Mouse (Mus musculus) intestine, embryonic 15.5 days (tissue): ENCODE results near the gene Plppr2. TPM values are rescaled to one million over a fixed set of nuclear protein-coding genes. Genes with fewer than 3 reads are reported as not detected.
A peak's percentile ranks its signal among the peaks of the same experiment; 100 is the strongest.

ENCODE experiments used
- ATAC-seq: fragments of 200-750 bp; cut with Nextera tagmentation; 2 replicates; pipeline ENCODE4 v1.8.0; 2017; ENCODE audit warnings: moderate TSS enrichment, moderate library complexity
- H3K27ac ChIP-seq: fragments of 300-500 bp; sonication (generic); 2 replicates; pipeline ENCODE4 v1.5.1; 2015; ENCODE audit warnings: mild to moderate bottlenecking, inconsistent platforms
- H3K27me3 ChIP-seq: fragments of 300-500 bp; sonication (generic); replicated peaks from 2 replicates; pipeline ENCODE4 v1.6.1; 2015; ENCODE audit warnings: inconsistent platforms
- H3K36me3 ChIP-seq: fragments of 300-500 bp; sonication (generic); 2 replicates; pipeline ENCODE4 v1.6.1; 2015; ENCODE audit warnings: inconsistent platforms
- H3K4me1 ChIP-seq: fragments of 300-500 bp; sonication (generic); replicated peaks from 2 replicates; pipeline ENCODE4 v1.6.1; 2015; ENCODE audit warnings: inconsistent platforms
- H3K4me2 ChIP-seq: fragments of 300-500 bp; sonication (generic); replicated peaks from 2 replicates; pipeline ENCODE4 v1.6.1; 2015; ENCODE audit warnings: mild to moderate bottlenecking, inconsistent platforms
- H3K4me3 ChIP-seq: fragments of 300-500 bp; sonication (generic); replicated peaks from 2 replicates; pipeline ENCODE4 v1.5.1; 2015; ENCODE audit warnings: inconsistent platforms
- H3K9ac ChIP-seq: fragments of 300-500 bp; sonication (generic); 2 replicates; pipeline ENCODE4 v1.6.1; 2015; ENCODE audit warnings: inconsistent platforms
- H3K9me3 ChIP-seq: fragments of 300-500 bp; sonication (generic); 2 replicates; pipeline ENCODE4 v1.6.1; 2016; ENCODE audit warnings: inconsistent platforms
- WGBS: fragments of 180-500 bp; shearing (Covaris S2); methylation state at CpG from one replicate; pipeline ENCODE4 v1.1.7; 2015; 5-methylcytosine and 5-hydroxymethylcytosine counted together
- polyA plus RNA-seq: library from polyadenylated mRNA; unstranded; fragments of >200 nt; fragmentation: Nextera tagmentation; extraction: Ambion mirVana; gene quantifications from 2 replicates; pipeline ENCODE4 v1.2.1, GENCODE M21; 2015

Gene Plppr2
- polyA plus RNA-seq, 1 experiment from 2014 or later = 7.0 TPM

DNA sequence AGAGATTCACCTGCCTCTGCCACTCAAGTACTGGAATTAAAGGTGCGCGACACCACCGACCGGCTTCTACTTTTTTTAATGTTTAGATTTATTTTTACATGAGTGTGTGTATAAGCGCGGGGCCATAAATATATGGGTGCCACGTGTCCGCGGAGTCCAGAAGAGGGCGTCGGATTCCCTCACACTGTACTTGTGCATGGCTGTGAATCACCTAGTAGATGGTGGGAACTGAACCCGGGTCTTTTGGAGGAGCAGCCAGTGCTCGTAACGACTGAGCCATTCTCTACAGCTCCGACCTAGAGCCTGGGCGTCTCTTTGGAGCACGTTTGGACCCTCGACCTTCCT, 18.4 kb downstream of the Plppr2 start:
- Histone ChIP-seq H3K4me3 (peak overlapping the region; percentile 83), H3K9ac (peak overlapping the region; percentile 93), H3K27me3 (peaks cover 9% of the 10 kb centered on the region), H3K4me2 (peak overlapping the region; percentile 69), H3K36me3 (no peaks in the 10 kb centered on the region), H3K4me1 (peaks cover 3% of the 10 kb centered on the region; the same call in 1 of the 2 replicates), H3K9me3 (no peaks in the 10 kb centered on the region), H3K27ac (peak overlapping the region; percentile 75)
- ATAC-seq = peak; percentile 72
- 1% methylated on average over 18 of the region's 18 CpGs for WGBS

GRCm38 (mm10) chr9:21955570-21956281, 18.9 kb downstream of the Plppr2 start, which contains the start of gene Swsap1:
TSS of gene Swsap1 (plus strand) at chr9:21955755.
- peak within 1 kb of the TSS; percentile 95 for H3K27ac ChIP-seq
- peaks cover 14% of the 10 kb centered on the region for H3K27me3 ChIP-seq
- peak within 1 kb of the TSS; percentile 93 for H3K9ac ChIP-seq
- peaks cover 8% of the 10 kb centered on the region for H3K4me1 ChIP-seq
- peak within 1 kb of the TSS; percentile 83 for H3K4me3 ChIP-seq
- ATAC-seq = peak; percentile 99
- H3K36me3 ChIP-seq = no peaks in the 10 kb centered on the region
- H3K4me2 ChIP-seq = peak within 1 kb of the TSS; percentile 69
- WGBS = under 1% methylated on average over 54 of the region's 54 CpGs
- no peaks in the 10 kb centered on the region for H3K9me3 ChIP-seq

- H3K4me1 ChIP-seq = peaks cover 27% of the 10 kb centered on the region
- H3K9me3 ChIP-seq = no peaks in the 10 kb centered on the region
- no peak overlapping the region for H3K27ac ChIP-seq
- H3K4me2 ChIP-seq = no peak overlapping the region
- no peak overlapping the region for H3K9ac ChIP-seq
- peaks cover 36% of the 10 kb centered on the region for H3K27me3 ChIP-seq
- H3K36me3 ChIP-seq = no peaks in the 10 kb centered on the region
- no peak for ATAC-seq
- WGBS = 76% methylated on average over 5 of the region's 5 CpGs
- no peak overlapping the region for H3K4me3 ChIP-seq
Measured at GRCm38 (mm10) chr9:21958372-21958771, 21.5 kb downstream of the Plppr2 start.

DNA sequence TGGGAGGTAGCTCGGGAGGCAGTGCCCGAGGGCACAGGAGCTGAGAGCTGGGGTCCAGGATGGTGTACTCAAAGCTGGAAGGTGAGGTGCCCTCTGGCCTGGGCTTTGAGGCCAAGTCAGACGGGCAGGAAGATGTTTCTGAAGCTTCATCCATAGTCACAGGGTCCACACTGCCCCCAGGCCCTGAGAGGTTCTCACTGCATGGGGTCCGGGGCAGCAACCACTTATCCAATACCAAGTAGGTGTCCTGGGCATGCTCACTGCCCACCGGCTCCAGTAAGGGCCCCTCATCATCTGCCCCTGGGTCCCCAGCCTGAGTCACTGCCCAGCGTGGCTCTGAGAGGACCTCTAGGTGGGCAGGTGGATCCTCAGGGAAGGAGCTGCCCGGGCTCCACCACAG, 22.4 kb downstream of the Plppr2 start:
- Histone ChIP-seq H3K4me3 (no peak overlapping the region), H3K9me3 (no peaks in the 10 kb centered on the region), H3K4me2 (no peak overlapping the region), H3K27ac (no peak overlapping the region), H3K36me3 (no peaks in the 10 kb centered on the region), H3K9ac (no peak overlapping the region), H3K27me3 (peaks cover 41% of the 10 kb centered on the region), H3K4me1 (peaks cover 29% of the 10 kb centered on the region)
- 87% methylated on average over 7 of the region's 7 CpGs for WGBS
- ATAC-seq = no peak

GRCm38 (mm10) chr9:21960135-21960534, 23.3 kb downstream of the Plppr2 start:
- ATAC-seq = no peak
- H3K27ac ChIP-seq = no peak overlapping the region
- H3K4me1 ChIP-seq = peaks cover 29% of the 10 kb centered on the region
- no peaks in the 10 kb centered on the region for H3K9me3 ChIP-seq
- WGBS = 48% methylated on average over 9 of the region's 9 CpGs
- H3K4me3 ChIP-seq = no peak overlapping the region
- H3K9ac ChIP-seq = no peak overlapping the region
- H3K36me3 ChIP-seq = no peaks in the 10 kb centered on the region
- peaks cover 41% of the 10 kb centered on the region for H3K27me3 ChIP-seq
- H3K4me2 ChIP-seq = no peak overlapping the region

DNA sequence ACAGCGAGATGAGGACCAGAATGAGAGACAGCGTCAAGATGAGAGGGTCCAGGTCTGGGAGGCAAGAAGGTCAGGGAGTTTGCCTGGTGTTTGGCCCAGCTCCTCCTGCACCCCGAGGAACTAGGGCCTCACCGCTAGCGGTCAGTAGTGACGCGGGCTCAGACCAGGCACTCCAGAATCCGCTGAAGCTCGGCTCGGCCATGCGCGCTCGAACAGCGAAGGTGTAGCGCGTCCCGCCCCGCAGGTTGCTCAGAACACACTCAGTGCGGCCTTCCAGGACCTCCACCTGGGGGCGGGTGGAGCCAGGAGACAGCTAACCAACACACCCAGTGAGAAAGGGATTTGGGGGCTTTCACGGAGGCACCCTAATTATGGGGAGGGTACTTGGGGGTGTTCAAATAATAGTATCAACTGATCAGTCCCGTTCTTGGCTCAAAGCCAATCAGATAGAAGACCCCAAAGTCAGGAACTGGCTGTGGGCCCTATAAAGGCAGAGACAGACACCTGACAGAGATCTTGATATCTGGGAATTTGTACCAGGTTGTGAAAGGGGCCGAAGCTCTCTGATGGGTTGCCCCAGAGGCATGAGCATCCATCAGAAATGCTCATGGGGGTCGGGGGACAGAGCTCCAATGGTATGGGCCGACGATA, 23.9 kb downstream of the Plppr2 start:
- WGBS = 10% methylated on average over 26 of the region's 26 CpGs
- H3K4me2 ChIP-seq = peak overlapping the region; percentile 95; the same call in 1 of the 2 replicates
- no peaks in the 10 kb centered on the region for H3K36me3 ChIP-seq
- H3K4me1 ChIP-seq = peaks cover 29% of the 10 kb centered on the region
- H3K9me3 ChIP-seq = no peaks in the 10 kb centered on the region
- ATAC-seq = no peak
- no peak overlapping the region for H3K27ac ChIP-seq
- H3K4me3 ChIP-seq = 0 out of 2 replicates have a peak overlapping the region, but pooled peaks have one; percentile 0
- H3K27me3 ChIP-seq = peaks cover 41% of the 10 kb centered on the region
- H3K9ac ChIP-seq = no peak overlapping the region

GRCm38 (mm10) chr9:21961366-21961980, 24.6 kb downstream of the Plppr2 start:
- H3K4me2 ChIP-seq = peak overlapping the region; percentile 95
- H3K27ac ChIP-seq = no peak overlapping the region
- peaks cover 27% of the 10 kb centered on the region for H3K4me1 ChIP-seq
- no peak overlapping the region for H3K9ac ChIP-seq
- H3K36me3 ChIP-seq = no peaks in the 10 kb centered on the region
- peak overlapping the region; percentile 40 for H3K4me3 ChIP-seq
- 3% methylated on average over 35 of the region's 35 CpGs for WGBS
- ATAC-seq = no peak
- no peaks in the 10 kb centered on the region for H3K9me3 ChIP-seq
- peaks cover 41% of the 10 kb centered on the region for H3K27me3 ChIP-seq

GRCm38 (mm10) chr9:21962010-21962409, 25.2 kb downstream of the Plppr2 start:
- Histone ChIP-seq H3K4me3 (peak overlapping the region; percentile 40), H3K27me3 (peaks cover 41% of the 10 kb centered on the region), H3K9me3 (no peaks in the 10 kb centered on the region), H3K9ac (peak overlapping the region; percentile 35), H3K4me1 (peaks cover 26% of the 10 kb centered on the region), H3K27ac (no peak overlapping the region), H3K36me3 (no peaks in the 10 kb centered on the region), H3K4me2 (peak overlapping the region; percentile 95)
- peak; percentile 48 for ATAC-seq
- 1% methylated on average over 15 of the region's 15 CpGs for WGBS

DNA sequence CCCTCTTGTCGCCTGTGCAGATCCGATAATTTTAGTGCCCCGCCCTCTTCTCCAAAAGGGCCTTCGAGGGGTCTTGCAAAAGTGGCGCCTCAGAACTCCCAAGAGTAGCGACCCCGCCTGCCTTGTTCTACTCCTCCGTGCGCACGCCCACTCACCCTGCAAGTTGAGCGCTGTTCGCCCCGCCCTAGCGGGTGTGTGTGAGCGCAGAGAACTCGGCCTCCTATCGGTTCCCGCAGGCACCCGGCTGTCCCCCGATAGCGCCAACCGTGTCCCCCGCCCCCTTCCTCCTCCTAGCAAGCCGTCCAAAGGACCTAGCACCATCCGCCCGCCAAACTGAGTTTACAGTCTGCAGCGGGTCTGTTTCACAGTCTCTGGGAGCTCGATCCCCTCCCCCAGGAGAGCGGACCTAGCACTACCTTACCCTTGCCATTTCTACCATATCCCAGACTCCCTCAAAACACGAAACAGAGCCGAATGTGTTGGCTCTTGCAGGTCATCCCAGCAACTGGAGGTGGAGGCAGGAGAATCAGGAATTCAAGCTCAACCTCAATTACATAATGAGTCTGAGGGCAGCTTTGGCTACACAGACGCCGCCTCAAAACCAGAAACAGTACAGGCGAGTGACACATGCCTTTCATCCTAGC, 25.7 kb downstream of the Plppr2 start:
- 3% methylated on average over 34 of the region's 34 CpGs for WGBS
- Histone ChIP-seq H3K27me3 (peaks cover 41% of the 10 kb centered on the region), H3K27ac (no peak overlapping the region), H3K4me1 (peaks cover 26% of the 10 kb centered on the region), H3K4me3 (peak overlapping the region; percentile 40), H3K4me2 (peak overlapping the region; percentile 95), H3K9ac (peak overlapping the region; percentile 35), H3K9me3 (no peaks in the 10 kb centered on the region), H3K36me3 (no peaks in the 10 kb centered on the region)
- ATAC-seq = peak; percentile 87

GRCm38 (mm10) chr9:21963417-21963816, 26.6 kb downstream of the Plppr2 start, which contains the start of gene Epor:
TSS of gene Epor (minus strand) at chr9:21963506.
- Histone ChIP-seq H3K9me3 (no peaks in the 10 kb centered on the region), H3K9ac (peak within 1 kb of the TSS; percentile 35), H3K4me3 (peak within 1 kb of the TSS; percentile 40), H3K4me1 (peaks cover 26% of the 10 kb centered on the region), H3K27ac (no peak within 1 kb of the TSS), H3K36me3 (no peaks in the 10 kb centered on the region), H3K4me2 (peak within 1 kb of the TSS; percentile 95), H3K27me3 (peaks cover 41% of the 10 kb centered on the region)
- WGBS = 26% methylated on average over 8 of the region's 8 CpGs
- peak; percentile 69 for ATAC-seq

GRCm38 (mm10) chr9:21968883-21969282, 32.0 kb downstream of the Plppr2 start:
- no peaks in the 10 kb centered on the region for H3K36me3 ChIP-seq
- no peaks in the 10 kb centered on the region for H3K9me3 ChIP-seq
- 0 out of 2 replicates have a peak, but pooled peaks cover 1% of the 10 kb centered on the region for H3K27me3 ChIP-seq
- H3K27ac ChIP-seq = no peak overlapping the region
- no peak overlapping the region for H3K9ac ChIP-seq
- no peak for ATAC-seq
- 51% methylated on average over 6 of the region's 6 CpGs for WGBS
- H3K4me2 ChIP-seq = no peak overlapping the region
- no peaks in the 10 kb centered on the region for H3K4me1 ChIP-seq
- no peak overlapping the region for H3K4me3 ChIP-seq

GRCm38 (mm10) chr9:21969304-21969703, 32.5 kb downstream of the Plppr2 start:
- Histone ChIP-seq H3K36me3 (no peaks in the 10 kb centered on the region), H3K27ac (no peak overlapping the region), H3K9ac (no peak overlapping the region), H3K9me3 (no peaks in the 10 kb centered on the region), H3K4me1 (no peaks in the 10 kb centered on the region), H3K4me2 (no peak overlapping the region), H3K27me3 (no peaks in the 10 kb centered on the region), H3K4me3 (no peak overlapping the region)
- no peak for ATAC-seq
- WGBS = 88% methylated on average over 4 of the region's 4 CpGs
